Mouse (Mus musculus): ENCODE measurements around the gene Olfr726. TPM values are rescaled to one million over a fixed set of nuclear protein-coding genes. Genes with fewer than 3 reads are reported as not detected.

Olfr726 gene
- polyA plus RNA-seq (2015; fragmentation: Nextera tagmentation; extraction: Ambion mirVana) = not detected in 2 replicates

DNA sequence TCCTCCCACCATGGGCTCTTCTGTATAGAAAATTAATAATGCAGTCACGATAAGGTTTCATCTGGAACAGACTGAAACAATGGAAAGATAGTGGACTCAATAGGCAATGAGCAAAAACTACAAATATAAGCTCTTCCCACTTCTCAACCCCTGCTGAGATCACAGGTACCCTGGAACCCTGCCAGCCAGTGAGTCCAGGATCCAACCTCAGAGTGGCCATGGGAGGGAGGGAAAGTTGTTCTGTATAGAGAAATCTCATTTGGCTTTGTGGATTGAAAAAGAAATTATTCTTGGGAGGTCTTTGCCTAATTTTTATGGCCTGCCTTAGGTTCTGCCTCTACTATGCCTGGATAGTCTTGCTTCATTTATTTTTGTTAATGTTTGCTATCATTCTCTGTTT, at the start of gene Olfr726:
TSS of gene Olfr726 (minus strand) at position 101 of the 400 bp plus-strand sequence.
- no peak within 1 kb of the TSS for H3K27ac ChIP-seq
- no peaks in the 10 kb centered on the region for H3K36me3 ChIP-seq
- ATAC-seq = no peak
- 74% methylated on average over 1 of the region's 1 CpGs for WGBS
- no peaks in the 10 kb centered on the region for H3K27me3 ChIP-seq
- H3K9ac ChIP-seq (replicated peaks) = no peak within 1 kb of the TSS
- H3K4me1 ChIP-seq (replicated peaks) = no peaks in the 10 kb centered on the region
- no peak within 1 kb of the TSS for H3K4me2 ChIP-seq (replicated peaks)
- no peak within 1 kb of the TSS for H3K4me3 ChIP-seq (replicated peaks)
- no peaks in the 10 kb centered on the region for H3K9me3 ChIP-seq

DNA sequence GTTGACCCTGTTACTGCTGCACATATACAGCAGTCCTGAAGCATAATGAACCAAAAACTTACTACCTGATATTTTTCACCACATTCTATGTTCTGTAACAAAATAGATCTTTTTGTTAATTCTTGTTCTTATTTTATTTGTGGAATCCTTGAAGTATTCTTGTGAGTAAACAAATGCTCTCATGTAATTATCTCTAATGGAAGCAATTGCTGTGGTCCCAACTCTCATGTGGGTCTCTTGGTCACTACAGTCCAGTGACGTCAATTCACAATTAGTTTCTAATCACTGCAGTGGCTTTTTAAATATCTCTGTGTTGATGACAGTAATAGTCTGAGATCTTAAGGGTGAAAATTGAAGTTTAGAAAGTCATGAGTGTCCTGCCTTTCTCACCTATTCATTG, 32.1 kb upstream of the Olfr726 start, which contains the start of gene Olfr727:
TSS of gene Olfr727 (plus strand) at position 301 of the 400 bp plus-strand sequence.
- Histone ChIP-seq H3K27me3 (no peaks in the 10 kb centered on the region), H3K4me2 (replicated peaks) (no peak within 1 kb of the TSS), H3K4me1 (replicated peaks) (no peaks in the 10 kb centered on the region), H3K9me3 (no peaks in the 10 kb centered on the region), H3K9ac (replicated peaks) (no peak within 1 kb of the TSS), H3K36me3 (no peaks in the 10 kb centered on the region), H3K27ac (no peak within 1 kb of the TSS), H3K4me3 (replicated peaks) (no peak within 1 kb of the TSS)
- no peak for ATAC-seq
- 88% methylated on average over 1 of the region's 1 CpGs for WGBS

DNA sequence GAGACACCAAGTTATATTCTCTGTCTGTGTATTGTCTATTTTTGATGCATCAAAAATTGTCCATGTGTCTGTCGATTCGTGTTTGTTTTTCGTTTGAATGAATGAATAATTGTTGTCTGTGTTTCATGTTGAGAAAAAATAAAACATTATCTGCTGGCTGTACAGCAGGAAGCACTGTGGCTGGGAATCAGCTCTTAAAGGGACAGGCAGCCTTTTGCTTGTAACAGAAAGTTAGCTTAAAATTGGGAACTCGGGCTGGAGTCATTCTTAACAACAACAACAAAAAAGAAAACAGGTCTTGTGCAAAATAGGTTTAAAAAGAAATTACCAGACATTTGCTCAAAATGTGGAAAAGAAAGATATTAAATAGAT, 28.0 kb downstream of the Olfr726 start:
- peak; percentile 31; the same call in 1 of the 2 replicates for ATAC-seq
- WGBS = 1% methylated on average over 4 of the region's 4 CpGs
- Histone ChIP-seq H3K4me3 (replicated peaks) (peak overlapping the region; percentile 77), H3K27me3 (peaks cover 7% of the 10 kb centered on the region; the same call in 1 of the 2 replicates), H3K9me3 (no peaks in the 10 kb centered on the region), H3K27ac (no peak overlapping the region), H3K4me1 (replicated peaks) (peaks cover 7% of the 10 kb centered on the region; the same call in 1 of the 2 replicates), H3K9ac (replicated peaks) (peak overlapping the region; percentile 72; the same call in 1 of the 2 replicates), H3K36me3 (no peaks in the 10 kb centered on the region), H3K4me2 (replicated peaks) (peak overlapping the region; percentile 80)

DNA sequence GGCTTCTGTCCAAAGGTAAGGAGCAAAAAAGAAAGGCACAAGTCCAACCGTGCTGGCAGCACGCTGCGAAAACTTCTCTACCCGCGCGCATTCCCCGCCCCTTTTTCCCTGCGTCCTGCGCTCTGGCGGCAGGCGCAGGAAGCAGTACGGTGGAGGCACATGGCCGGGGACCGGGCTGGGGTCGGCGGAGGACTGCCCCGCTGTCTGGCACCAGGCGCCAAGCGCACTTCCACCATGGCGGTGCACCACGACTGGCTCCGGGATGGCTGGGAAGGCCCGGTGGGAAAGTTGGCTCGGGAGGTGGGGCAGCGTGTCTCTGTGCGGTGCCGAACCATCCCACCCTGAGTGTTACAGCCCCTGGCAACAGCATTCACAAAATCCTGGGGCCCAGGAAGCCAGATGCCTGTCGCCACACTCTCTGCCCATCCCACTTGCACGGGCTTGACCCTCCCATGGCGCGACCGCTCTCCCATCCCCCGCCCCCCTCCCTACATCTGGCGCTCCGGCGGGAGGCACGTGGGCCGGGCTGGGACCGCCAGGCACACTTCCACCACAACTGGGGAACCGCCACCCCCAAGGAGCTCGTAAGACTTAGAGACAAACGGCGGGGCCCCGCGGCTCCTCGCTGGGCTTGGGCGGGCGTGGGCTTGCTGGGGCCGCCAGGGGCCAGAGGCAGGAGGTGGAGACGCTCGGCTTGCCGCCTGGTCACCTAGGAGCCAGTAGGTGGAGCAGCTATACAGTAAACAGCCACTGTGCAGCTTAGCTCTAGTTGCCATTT, 28.6 kb downstream of the Olfr726 start:
- H3K36me3 ChIP-seq = no peaks in the 10 kb centered on the region
- peak overlapping the region; percentile 81 for H3K27ac ChIP-seq
- peak overlapping the region; percentile 77 for H3K4me3 ChIP-seq (replicated peaks)
- H3K4me1 ChIP-seq (replicated peaks) = peaks cover 7% of the 10 kb centered on the region; the same call in 1 of the 2 replicates
- H3K4me2 ChIP-seq (replicated peaks) = peak overlapping the region; percentile 80
- peak overlapping the region; percentile 72 for H3K9ac ChIP-seq (replicated peaks)
- H3K9me3 ChIP-seq = no peaks in the 10 kb centered on the region
- H3K27me3 ChIP-seq = peaks cover 7% of the 10 kb centered on the region; the same call in 1 of the 2 replicates
- WGBS = 2% methylated on average over 52 of the region's 52 CpGs
- peak; percentile 98 for ATAC-seq

DNA sequence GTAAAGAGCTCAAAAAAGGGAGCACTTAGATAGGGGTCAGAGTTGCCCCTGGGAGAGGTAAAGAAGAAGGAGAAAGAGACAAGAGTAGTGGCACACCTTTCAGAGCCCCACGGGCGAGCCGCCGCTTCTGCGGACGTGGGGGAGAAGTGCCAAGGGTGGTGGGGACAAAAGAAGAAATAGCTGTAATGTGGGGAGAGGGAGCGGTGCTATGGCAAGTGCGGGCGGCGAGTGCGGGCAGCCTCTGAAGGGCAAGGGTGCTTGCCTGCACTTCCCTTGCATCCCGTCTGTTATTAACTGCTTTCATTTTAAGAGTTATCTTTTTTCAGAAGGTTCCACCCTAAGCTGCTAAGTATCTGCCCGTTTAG, 29.2 kb downstream of the Olfr726 start:
- peak; percentile 17 for ATAC-seq
- Histone ChIP-seq H3K9me3 (no peaks in the 10 kb centered on the region), H3K27ac (no peak overlapping the region), H3K4me3 (replicated peaks) (peak overlapping the region; percentile 77), H3K4me1 (replicated peaks) (peaks cover 7% of the 10 kb centered on the region; the same call in 1 of the 2 replicates), H3K4me2 (replicated peaks) (peak overlapping the region; percentile 80), H3K27me3 (peaks cover 7% of the 10 kb centered on the region; the same call in 1 of the 2 replicates), H3K9ac (replicated peaks) (peak overlapping the region; percentile 72), H3K36me3 (no peaks in the 10 kb centered on the region)
- 0% methylated on average over 13 of the region's 13 CpGs for WGBS

DNA sequence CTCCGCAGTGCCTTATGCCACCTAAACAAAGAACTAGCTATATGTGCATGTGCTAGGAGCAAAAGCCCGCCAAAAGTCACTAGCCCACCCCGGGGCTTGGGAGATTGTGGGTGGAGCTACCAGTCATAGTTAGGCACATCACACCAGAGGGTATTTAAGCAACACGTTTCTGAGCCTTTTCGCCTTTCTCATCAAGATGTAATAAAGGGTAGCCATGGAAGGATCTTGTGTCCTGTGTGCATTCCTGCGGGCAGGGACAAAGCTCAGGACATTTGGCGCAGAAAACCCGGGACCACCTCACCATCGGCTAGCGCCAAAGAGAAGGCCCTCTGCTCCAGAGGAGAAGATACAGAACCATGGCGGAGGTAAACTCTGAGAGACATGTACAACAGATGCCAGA, 29.6 kb downstream of the Olfr726 start:
- H3K36me3 ChIP-seq = no peaks in the 10 kb centered on the region
- no peak for ATAC-seq
- 21% methylated on average over 11 of the region's 11 CpGs for WGBS

DNA sequence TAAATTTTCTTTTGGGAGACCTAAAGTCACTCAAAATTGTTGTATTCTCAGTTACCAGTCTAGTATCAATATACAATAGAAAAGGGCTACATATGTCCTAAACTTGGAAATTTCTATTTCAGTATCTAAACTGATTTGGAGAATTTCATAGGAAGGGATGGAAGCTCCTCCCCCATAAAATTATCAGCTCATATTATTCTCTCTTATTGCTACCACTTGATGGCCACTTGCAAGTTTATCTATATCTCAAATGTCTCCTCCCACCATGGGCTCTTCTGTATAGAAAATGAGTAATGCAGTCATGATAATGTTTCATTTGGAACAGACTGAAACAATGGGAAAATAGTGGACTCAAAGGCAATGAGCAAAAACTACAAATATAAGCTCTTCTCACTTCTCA, 50.5 kb downstream of the Olfr726 start, which contains the start of gene Olfr725:
TSS of gene Olfr725 (minus strand) at position 101 of the 400 bp plus-strand sequence.
- Histone ChIP-seq H3K9me3 (no peaks in the 10 kb centered on the region), H3K4me3 (replicated peaks) (no peak within 1 kb of the TSS), H3K36me3 (no peaks in the 10 kb centered on the region), H3K27ac (no peak within 1 kb of the TSS), H3K9ac (replicated peaks) (no peak within 1 kb of the TSS), H3K27me3 (no peaks in the 10 kb centered on the region), H3K4me2 (replicated peaks) (no peak within 1 kb of the TSS), H3K4me1 (replicated peaks) (no peaks in the 10 kb centered on the region)
- ATAC-seq = no peak

More for the DNA sequence above, 29.6 kb downstream of the Olfr726 start:
- Histone ChIP-seq H3K4me2 (replicated peaks) (peak overlapping the region; percentile 80), H3K9me3 (no peaks in the 10 kb centered on the region), H3K27me3 (peaks cover 7% of the 10 kb centered on the region; the same call in 1 of the 2 replicates), H3K9ac (replicated peaks) (peak overlapping the region; percentile 72), H3K4me3 (replicated peaks) (peak overlapping the region; percentile 77), H3K27ac (no peak overlapping the region), H3K4me1 (replicated peaks) (peaks cover 7% of the 10 kb centered on the region; the same call in 1 of the 2 replicates)

Other genes with a start within 250 kb of the Olfr726 start
- not detected in 2 replicates for gene Olfr722, start 189.0 kb downstream of the Olfr726 start, polyA plus RNA-seq (2015; fragmentation: Nextera tagmentation; extraction: Ambion mirVana)
- not detected in 2 replicates for gene Olfr723, start 159.2 kb downstream of the Olfr726 start, polyA plus RNA-seq (2015; fragmentation: Nextera tagmentation; extraction: Ambion mirVana)
- gene Olfr724, start 127.7 kb downstream of the Olfr726 start, polyA plus RNA-seq (2015; fragmentation: Nextera tagmentation; extraction: Ambion mirVana) = not detected in 2 replicates
- gene Olfr725, start 50.6 kb downstream of the Olfr726 start, polyA plus RNA-seq (2015; fragmentation: Nextera tagmentation; extraction: Ambion mirVana) = not detected in 2 replicates
- gene Olfr727, start 32.2 kb upstream of the Olfr726 start, polyA plus RNA-seq (2015; fragmentation: Nextera tagmentation; extraction: Ambion mirVana) = not detected in 2 replicates
- not detected in 2 replicates for gene Olfr728, start 51.7 kb upstream of the Olfr726 start, polyA plus RNA-seq (2015; fragmentation: Nextera tagmentation; extraction: Ambion mirVana)
- gene Olfr729, start 62.0 kb upstream of the Olfr726 start, polyA plus RNA-seq (2015; fragmentation: Nextera tagmentation; extraction: Ambion mirVana) = not detected in 2 replicates
- not detected in 2 replicates for gene Olfr730, start 97.2 kb upstream of the Olfr726 start, polyA plus RNA-seq (2015; fragmentation: Nextera tagmentation; extraction: Ambion mirVana)
- gene Olfr731, start 150.9 kb upstream of the Olfr726 start, polyA plus RNA-seq (2015; fragmentation: Nextera tagmentation; extraction: Ambion mirVana) = not detected in 2 replicates
- gene Olfr732, start 193.3 kb upstream of the Olfr726 start, polyA plus RNA-seq (2015; fragmentation: Nextera tagmentation; extraction: Ambion mirVana) = not detected in 2 replicates
- not detected in 2 replicates for gene Olfr733, start 210.6 kb upstream of the Olfr726 start, polyA plus RNA-seq (2015; fragmentation: Nextera tagmentation; extraction: Ambion mirVana)
- gene Olfr734, start 235.8 kb upstream of the Olfr726 start, polyA plus RNA-seq (2015; fragmentation: Nextera tagmentation; extraction: Ambion mirVana) = not detected in 2 replicates